In genomic region chr11:78358330-78359007, GRCm38 (mm10) we compare ENCODE assay signal across 8 mouse cellular contexts. TPM values are rescaled to one million over a fixed set of nuclear protein-coding genes. Genes with fewer than 3 reads are reported as not detected.
DNase-seq lines count a peak whose midpoint lies in the region; ATAC-seq lines count a peak whose summit lies in the region.

No protein-coding gene starts in this region.

- no peaks in the 10 kb centered on the region for H3K36me3 ChIP-seq in midbrain, embryonic 11.5 days (ENCODE audit: control insufficient read depth, insufficient read depth, low read length)
- no peaks in the 10 kb centered on the region for H3K36me3 ChIP-seq in midbrain, embryonic 15.5 days (replicated peaks)

- no peaks in the 10 kb centered on the region for H3K27me3 ChIP-seq in midbrain, embryonic 11.5 days (ENCODE audit: control insufficient read depth, insufficient read depth, low read length)
- H3K27me3 ChIP-seq in midbrain, embryonic 15.5 days (replicated peaks), result no peaks in the 10 kb centered on the region

- H3K4me3 ChIP-seq in midbrain, embryonic 11.5 days (ENCODE audit: low read depth, low read length), result no peak overlapping the region
- H3K4me3 ChIP-seq in midbrain, embryonic 15.5 days, result no peak overlapping the region

- 11% methylated on average over 22 of the region's 22 CpGs for WGBS in midbrain, embryonic 11.5 days
- 13% methylated on average over 22 of the region's 22 CpGs for WGBS in midbrain, embryonic 15.5 days

- H3K9me3 ChIP-seq in midbrain, embryonic 11.5 days (ENCODE audit: control insufficient read depth, low read length), result no peaks in the 10 kb centered on the region
- H3K9me3 ChIP-seq in midbrain, embryonic 15.5 days, result no peaks in the 10 kb centered on the region

- H3K4me1 ChIP-seq in midbrain, embryonic 11.5 days (ENCODE audit: control insufficient read depth, insufficient read depth, low read length), result no peaks in the 10 kb centered on the region
- no peaks in the 10 kb centered on the region for H3K4me1 ChIP-seq in midbrain, embryonic 15.5 days

- no peak overlapping the region for H3K4me2 ChIP-seq in midbrain, embryonic 11.5 days
- no peak overlapping the region for H3K4me2 ChIP-seq in midbrain, embryonic 15.5 days

- DNase-seq in cerebellum, postnatal 14 days, result peak; percentile 66 to 75
- no peak for DNase-seq in cerebellum, adult 9-10 months
- DNase-seq in midbrain, embryonic 11.5 days (ENCODE audit: low spot score, missing footprints), result peak; percentile 87
- peak; percentile 58 for DNase-seq in embryo, embryonic 10.5 days (ENCODE audit: low spot score)
- DNase-seq in lung, postnatal 14 days, result peak; percentile 48
- DNase-seq in yolk sac, embryonic 10.5 days (ENCODE audit: low spot score), result no peak
- no peak for DNase-seq in frontal cortex, postnatal 25 days (ENCODE audit: low spot score in 2 of 2)

- H3K27ac ChIP-seq in midbrain, embryonic 11.5 days (ENCODE audit: low read depth, low read length), result no peak overlapping the region
- no peak overlapping the region for H3K27ac ChIP-seq in midbrain, embryonic 15.5 days

- no peak overlapping the region for H3K9ac ChIP-seq in midbrain, embryonic 11.5 days (ENCODE audit: low read length)
- no peak overlapping the region for H3K9ac ChIP-seq in midbrain, embryonic 15.5 days

- no peak for ATAC-seq in midbrain, embryonic 11.5 days (ENCODE audit: low FRiP score)
- no peak for ATAC-seq in midbrain, embryonic 15.5 days (replicated peaks)

RNA-seq across cellular contexts. Expression of gene Unc119, which starts 15.2 kb away (rescaled TPM):
- polyA plus RNA-seq in midbrain, embryonic 11.5 days (2014; fragmentation: Nextera tagmentation; extraction: Ambion mirVana), result 63.4 and 71.7 TPM in 2 replicates
- polyA plus RNA-seq in midbrain, embryonic 15.5 days (2015; fragmentation: Nextera tagmentation; extraction: Ambion mirVana), result 80.8 and 89.7 TPM in 2 replicates

RNA-seq across cellular contexts. Expression of gene Foxn1, which starts 27.9 kb away (rescaled TPM):
- polyA plus RNA-seq in midbrain, embryonic 11.5 days (2014; fragmentation: Nextera tagmentation; extraction: Ambion mirVana), result not detected in 2 replicates
- not detected in 2 replicates for polyA plus RNA-seq in midbrain, embryonic 15.5 days (2015; fragmentation: Nextera tagmentation; extraction: Ambion mirVana)

RNA-seq across cellular contexts. Expression of gene Pigs, which starts 30.3 kb away (rescaled TPM):
- 50.9 and 56.3 TPM in 2 replicates for polyA plus RNA-seq in midbrain, embryonic 11.5 days (2014; fragmentation: Nextera tagmentation; extraction: Ambion mirVana)
- polyA plus RNA-seq in midbrain, embryonic 15.5 days (2015; fragmentation: Nextera tagmentation; extraction: Ambion mirVana), result 71.5 and 76.6 TPM in 2 replicates

RNA-seq across cellular contexts. Expression of gene Aldoc, which starts 35.7 kb away (rescaled TPM):
- 1.0 and 1.3 TPM in 2 replicates for polyA plus RNA-seq in midbrain, embryonic 11.5 days (2014; fragmentation: Nextera tagmentation; extraction: Ambion mirVana)
- polyA plus RNA-seq in midbrain, embryonic 15.5 days (2015; fragmentation: Nextera tagmentation; extraction: Ambion mirVana), result 84.9 and 129 TPM in 2 replicates

RNA-seq across cellular contexts. Expression of gene Spag5, which starts 57.1 kb away (rescaled TPM):
- 51.5 and 57.1 TPM in 2 replicates for polyA plus RNA-seq in midbrain, embryonic 11.5 days (2014; fragmentation: Nextera tagmentation; extraction: Ambion mirVana)
- polyA plus RNA-seq in midbrain, embryonic 15.5 days (2015; fragmentation: Nextera tagmentation; extraction: Ambion mirVana), result 6.9 and 9.6 TPM in 2 replicates

Comparison
In these comparisons a context has a peak if more than half of its experiments do, and no peak if none do; other contexts are left out.
1. DNase-seq: peak in cerebellum, postnatal 14 days (2 of 2), midbrain, embryonic 11.5 days (single experiment), embryo, embryonic 10.5 days (single experiment) and lung, postnatal 14 days (single experiment); none in cerebellum, adult 9-10 months (single experiment), yolk sac, embryonic 10.5 days (single experiment) and frontal cortex, postnatal 25 days (0 of 2).